Mouse (Mus musculus) kidney, embryonic 14.5 days (tissue): ENCODE measurements at regions not wholly inside any gene's neighbourhood (a gene's known extent, or its start where the extent isn't known, plus 50 kb on each side); places are given as distances from the start of the nearest gene placed in this dataset.

ENCODE experiments used
- ATAC-seq: fragments of 200-750 bp; cut with Nextera tagmentation; 2 replicates; pipeline ENCODE4 v1.8.0; 2017; ENCODE audit warnings: moderate number of reproducible peaks, mild to moderate bottlenecking, moderate TSS enrichment, moderate library complexity; ENCODE audit not compliant: low FRiP score, low TSS enrichment
- H3K27ac ChIP-seq: fragments of 300-500 bp; sonication (generic); 2 replicates; pipeline ENCODE4 v1.5.1; 2014; ENCODE audit warnings: low read depth, mild to moderate bottlenecking, low read length, moderate library complexity, mixed read lengths
- H3K27me3 ChIP-seq: fragments of 300-500 bp; sonication (generic); 2 replicates; pipeline ENCODE4 v1.6.1; 2014; ENCODE audit warnings: mild to moderate bottlenecking, low read length; ENCODE audit not compliant: control insufficient read depth, insufficient read depth
- H3K36me3 ChIP-seq: fragments of 300-500 bp; sonication (generic); 2 replicates; pipeline ENCODE4 v1.6.1; 2014; ENCODE audit warnings: low read length, mixed read lengths; ENCODE audit not compliant: control insufficient read depth, insufficient read depth
- H3K4me1 ChIP-seq: fragments of 300-500 bp; sonication (generic); 2 replicates; pipeline ENCODE4 v1.6.1; 2014; ENCODE audit warnings: low read length, mixed read lengths; ENCODE audit not compliant: control insufficient read depth, insufficient read depth
- H3K4me2 ChIP-seq: fragments of 300-500 bp; sonication (generic); replicated peaks from 2 replicates; pipeline ENCODE4 v1.6.1; 2014; ENCODE audit warnings: low read depth, mild to moderate bottlenecking, low read length
- H3K4me3 ChIP-seq: fragments of 300-500 bp; sonication (generic); 2 replicates; pipeline ENCODE4 v1.5.1; 2014; ENCODE audit warnings: mild to moderate bottlenecking, low read length
- H3K9ac ChIP-seq: fragments of 300-500 bp; sonication (generic); 2 replicates; pipeline ENCODE4 v1.6.1; 2014; ENCODE audit warnings: low read depth, mild to moderate bottlenecking, low read length, moderate library complexity
- H3K9me3 ChIP-seq: fragments of 300-500 bp; sonication (generic); 2 replicates; pipeline ENCODE4 v1.6.1; 2016; ENCODE audit warnings: low read length; ENCODE audit not compliant: control insufficient read depth
- WGBS: fragments of 180-500 bp; shearing (Covaris S2); extraction: QIAGEN DNeasy Blood & Tissue Kit; methylation state at CpG from one replicate; pipeline ENCODE4 v1.1.7; 2014; 5-methylcytosine and 5-hydroxymethylcytosine counted together

DNA sequence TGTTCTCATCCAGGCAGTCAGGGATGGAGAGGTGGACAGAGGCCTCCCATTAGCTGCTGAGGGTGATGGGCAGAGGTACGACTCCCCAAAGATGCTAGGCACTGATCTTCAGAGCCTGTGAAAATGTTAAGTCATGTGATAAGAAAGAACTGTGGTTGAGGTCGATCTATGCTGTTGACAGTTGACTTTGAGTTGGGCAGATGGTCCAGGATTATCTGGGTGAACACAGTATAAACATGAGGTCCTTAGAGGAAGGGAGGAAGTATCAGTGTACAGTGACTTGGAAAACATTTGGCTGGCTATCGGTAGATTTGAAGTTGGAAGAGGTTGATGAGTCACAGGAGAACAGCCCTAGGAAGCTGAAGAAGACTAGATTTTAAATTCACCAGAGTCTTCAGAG is 80.9 kb upstream of the Pgrmc2 start:
- no peaks in the 10 kb centered on the region for H3K4me1 ChIP-seq
- no peaks in the 10 kb centered on the region for H3K36me3 ChIP-seq
- H3K4me3 ChIP-seq = no peak overlapping the region
- no peak for ATAC-seq
- H3K27ac ChIP-seq = no peak overlapping the region
- 88% methylated on average over 3 of the region's 3 CpGs for WGBS
- H3K4me2 ChIP-seq = no peak overlapping the region
- H3K9me3 ChIP-seq = no peaks in the 10 kb centered on the region
- H3K27me3 ChIP-seq = no peaks in the 10 kb centered on the region
- no peak overlapping the region for H3K9ac ChIP-seq

DNA sequence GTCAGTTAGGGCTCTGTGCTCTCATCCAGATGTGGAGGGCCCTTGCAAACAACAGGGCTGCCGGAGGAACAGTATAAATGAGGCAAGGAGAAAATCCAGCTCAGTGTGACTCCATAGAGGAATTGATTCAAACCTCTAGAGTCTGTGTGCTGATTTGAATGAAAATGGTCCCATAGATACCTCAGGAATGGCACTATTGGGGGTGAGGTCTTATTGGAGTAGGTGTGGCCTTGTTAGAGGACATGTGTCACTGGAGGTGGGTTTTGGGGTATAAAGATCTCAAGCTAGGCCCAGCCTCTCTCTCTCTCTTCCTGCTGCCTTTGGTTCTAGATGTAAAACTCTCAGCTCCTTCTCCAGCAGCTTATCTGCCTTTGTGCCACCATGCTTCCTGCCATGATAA is 79.7 kb upstream of the Pgrmc2 start:
- no peak overlapping the region for H3K9ac ChIP-seq
- no peaks in the 10 kb centered on the region for H3K36me3 ChIP-seq
- 78% methylated on average over 1 of the region's 1 CpGs for WGBS
- no peaks in the 10 kb centered on the region for H3K4me1 ChIP-seq
- no peaks in the 10 kb centered on the region for H3K9me3 ChIP-seq
- no peak overlapping the region for H3K27ac ChIP-seq
- no peaks in the 10 kb centered on the region for H3K27me3 ChIP-seq
- no peak overlapping the region for H3K4me2 ChIP-seq
- H3K4me3 ChIP-seq = no peak overlapping the region
- no peak for ATAC-seq

DNA sequence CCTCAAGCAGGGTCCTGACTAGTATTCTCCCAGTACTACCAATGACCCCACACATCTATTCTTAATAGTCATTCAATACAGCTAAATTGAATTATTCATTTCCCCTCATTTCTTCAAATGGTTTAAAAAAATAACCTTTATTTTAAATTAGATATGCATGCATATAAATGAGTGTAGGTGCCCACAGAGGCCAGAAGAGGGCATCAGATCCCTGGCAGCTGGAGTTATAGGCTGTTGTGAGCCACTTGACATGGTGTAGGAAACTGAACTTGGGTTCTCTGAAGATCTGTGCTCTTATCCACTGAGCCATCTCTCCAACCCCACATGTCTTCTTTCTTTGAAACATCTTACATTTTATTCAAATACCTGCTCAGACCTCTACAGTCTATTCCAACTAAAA is 77.8 kb upstream of the Pgrmc2 start:
- Histone ChIP-seq H3K4me2 (no peak overlapping the region), H3K27ac (no peak overlapping the region), H3K36me3 (no peaks in the 10 kb centered on the region), H3K4me3 (no peak overlapping the region), H3K4me1 (no peaks in the 10 kb centered on the region), H3K27me3 (no peaks in the 10 kb centered on the region), H3K9me3 (no peaks in the 10 kb centered on the region), H3K9ac (no peak overlapping the region)
- no peak for ATAC-seq

DNA sequence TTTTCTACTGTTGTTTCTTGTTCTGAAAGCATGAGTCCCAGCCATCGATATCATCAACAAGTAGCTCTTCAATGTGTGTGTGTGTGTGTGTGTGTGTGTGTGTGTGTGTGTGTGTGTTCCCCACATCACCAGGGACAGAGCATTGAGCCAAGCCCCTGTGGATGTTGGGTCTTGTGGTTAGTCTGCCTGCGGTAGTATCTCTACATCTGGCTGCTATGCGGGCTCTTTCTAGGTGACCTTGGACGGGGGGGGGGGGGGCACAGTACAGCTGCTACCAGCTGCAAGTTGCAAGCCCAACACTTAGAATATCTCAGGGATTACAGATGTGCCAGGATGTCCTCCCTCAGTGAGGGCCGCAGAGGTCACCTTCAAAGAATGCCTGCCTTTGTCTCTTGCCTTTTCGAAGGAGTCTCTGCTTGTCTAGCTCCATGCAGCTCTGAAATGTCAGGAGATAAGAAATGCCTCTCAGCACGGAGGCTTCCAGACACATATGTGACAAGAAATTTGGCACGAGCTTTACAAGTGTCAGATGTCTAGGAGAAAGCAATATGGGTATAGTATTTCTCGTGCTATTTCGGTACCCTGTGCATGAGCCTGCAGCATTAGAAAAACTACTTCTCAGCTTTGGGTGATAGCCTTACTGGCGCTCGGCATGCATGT is 75.6 kb upstream of the Pgrmc2 start:
- no peak for ATAC-seq
- WGBS = 68% methylated on average over 12 of the region's 12 CpGs
- Histone ChIP-seq H3K9me3 (no peaks in the 10 kb centered on the region), H3K27ac (no peak overlapping the region), H3K4me3 (no peak overlapping the region), H3K9ac (no peak overlapping the region), H3K4me1 (no peaks in the 10 kb centered on the region), H3K36me3 (no peaks in the 10 kb centered on the region), H3K27me3 (no peaks in the 10 kb centered on the region), H3K4me2 (no peak overlapping the region)

DNA sequence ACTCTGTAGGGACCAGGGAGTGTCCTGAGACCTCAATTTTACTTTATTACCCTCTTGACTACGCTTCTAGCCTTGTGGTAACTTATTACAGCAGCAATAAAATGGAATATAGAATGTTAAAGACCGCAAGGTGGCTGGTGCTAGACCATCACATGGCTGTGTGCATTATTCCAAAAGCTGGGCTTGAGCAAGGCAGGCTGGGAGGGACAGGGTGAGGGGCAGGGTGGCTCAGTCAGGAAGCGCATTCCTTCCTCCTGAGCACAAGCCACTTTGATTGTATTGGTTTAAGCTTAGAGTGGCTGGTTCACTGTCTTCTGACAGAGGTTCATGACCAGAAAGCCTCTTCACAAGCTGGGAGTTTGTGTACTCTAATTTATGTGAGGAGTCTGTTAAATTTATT is 74.6 kb upstream of the Pgrmc2 start:
- no peaks in the 10 kb centered on the region for H3K4me1 ChIP-seq
- ATAC-seq = no peak
- H3K36me3 ChIP-seq = no peaks in the 10 kb centered on the region
- no peaks in the 10 kb centered on the region for H3K27me3 ChIP-seq
- no peak overlapping the region for H3K4me2 ChIP-seq
- 88% methylated on average over 3 of the region's 3 CpGs for WGBS
- H3K4me3 ChIP-seq = no peak overlapping the region
- no peak overlapping the region for H3K27ac ChIP-seq
- H3K9ac ChIP-seq = no peak overlapping the region
- no peaks in the 10 kb centered on the region for H3K9me3 ChIP-seq

DNA sequence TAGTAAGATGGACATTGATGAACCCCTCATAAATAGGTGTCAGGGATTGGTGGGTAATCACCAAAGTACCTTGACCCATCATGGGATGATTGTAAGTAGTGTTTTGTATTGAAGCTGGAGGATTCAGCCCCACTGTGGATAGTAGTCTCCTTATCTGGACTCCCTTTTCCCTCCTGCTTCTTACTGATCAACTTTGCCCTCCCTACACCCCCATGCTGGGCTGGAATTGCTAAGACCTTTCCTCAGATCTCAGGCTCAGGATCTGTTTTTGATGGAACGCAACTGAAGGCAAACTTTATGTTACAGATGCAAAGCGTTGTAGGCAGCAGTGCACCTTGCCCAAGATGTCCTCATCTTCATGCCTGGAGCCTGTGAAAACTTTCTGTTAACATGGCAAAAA is 73.7 kb upstream of the Pgrmc2 start:
- no peak overlapping the region for H3K9ac ChIP-seq
- no peaks in the 10 kb centered on the region for H3K36me3 ChIP-seq
- 94% methylated on average over 2 of the region's 2 CpGs for WGBS
- H3K9me3 ChIP-seq = no peaks in the 10 kb centered on the region
- H3K4me2 ChIP-seq = no peak overlapping the region
- no peak for ATAC-seq
- H3K4me1 ChIP-seq = no peaks in the 10 kb centered on the region
- H3K4me3 ChIP-seq = no peak overlapping the region
- H3K27ac ChIP-seq = no peak overlapping the region
- no peaks in the 10 kb centered on the region for H3K27me3 ChIP-seq

DNA sequence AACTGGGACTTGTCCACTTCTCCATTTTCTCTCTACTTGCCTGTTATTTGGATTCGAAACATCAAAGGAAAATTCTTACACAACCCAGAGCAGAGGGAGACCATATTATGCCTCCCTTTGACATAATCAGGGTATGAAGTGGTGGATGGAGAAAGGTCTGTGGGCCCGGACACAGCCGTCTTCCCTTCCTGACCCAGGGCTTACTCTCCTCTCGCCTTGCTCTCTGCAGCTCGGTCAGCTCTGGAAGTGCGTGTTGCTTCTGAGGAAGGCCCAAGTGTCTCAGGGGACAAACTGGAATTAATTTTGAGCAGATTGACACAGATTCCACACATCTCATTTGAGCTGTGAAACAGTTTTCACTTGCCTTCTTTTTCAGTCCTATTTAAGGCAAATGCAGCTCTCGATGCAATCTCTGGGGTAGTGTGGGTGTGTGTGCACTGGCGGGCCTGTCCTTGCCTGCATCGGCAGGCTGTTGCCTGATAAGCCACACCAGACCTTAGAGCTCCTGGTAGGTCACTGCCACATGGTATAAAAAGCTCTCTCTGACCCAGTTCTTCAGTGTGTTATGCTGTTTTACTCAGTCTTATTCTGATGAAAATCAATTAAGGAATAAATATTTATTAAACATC is 72.4 kb upstream of the Pgrmc2 start:
- Histone ChIP-seq H3K9me3 (no peaks in the 10 kb centered on the region), H3K36me3 (no peaks in the 10 kb centered on the region), H3K27me3 (no peaks in the 10 kb centered on the region), H3K9ac (no peak overlapping the region), H3K27ac (no peak overlapping the region), H3K4me1 (no peaks in the 10 kb centered on the region), H3K4me2 (no peak overlapping the region), H3K4me3 (no peak overlapping the region)
- WGBS = 80% methylated on average over 9 of the region's 9 CpGs
- ATAC-seq = no peak

DNA sequence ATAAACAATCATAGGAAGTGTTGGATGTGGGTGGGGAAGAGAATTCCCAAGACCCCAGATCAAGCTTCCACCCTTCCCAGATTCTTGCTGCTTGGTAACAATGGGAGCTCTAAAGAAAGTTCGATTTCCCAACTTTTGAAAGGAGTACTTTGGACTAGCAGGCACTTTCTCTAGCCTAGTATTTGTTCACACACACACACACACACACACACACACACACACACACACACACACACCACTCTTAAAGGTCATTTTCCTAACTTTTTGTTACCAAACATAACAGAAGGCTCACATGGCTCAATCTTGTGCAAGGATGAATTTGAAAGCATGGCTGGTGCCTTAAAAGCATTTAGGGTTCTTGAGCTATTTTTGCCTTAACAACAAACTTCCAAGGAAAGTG is 71.6 kb upstream of the Pgrmc2 start:
- Histone ChIP-seq H3K27me3 (no peaks in the 10 kb centered on the region), H3K9me3 (no peaks in the 10 kb centered on the region), H3K4me1 (no peaks in the 10 kb centered on the region), H3K4me3 (no peak overlapping the region), H3K27ac (no peak overlapping the region), H3K4me2 (no peak overlapping the region), H3K36me3 (no peaks in the 10 kb centered on the region), H3K9ac (no peak overlapping the region)
- WGBS = 71% methylated on average over 1 of the region's 1 CpGs
- no peak for ATAC-seq

DNA sequence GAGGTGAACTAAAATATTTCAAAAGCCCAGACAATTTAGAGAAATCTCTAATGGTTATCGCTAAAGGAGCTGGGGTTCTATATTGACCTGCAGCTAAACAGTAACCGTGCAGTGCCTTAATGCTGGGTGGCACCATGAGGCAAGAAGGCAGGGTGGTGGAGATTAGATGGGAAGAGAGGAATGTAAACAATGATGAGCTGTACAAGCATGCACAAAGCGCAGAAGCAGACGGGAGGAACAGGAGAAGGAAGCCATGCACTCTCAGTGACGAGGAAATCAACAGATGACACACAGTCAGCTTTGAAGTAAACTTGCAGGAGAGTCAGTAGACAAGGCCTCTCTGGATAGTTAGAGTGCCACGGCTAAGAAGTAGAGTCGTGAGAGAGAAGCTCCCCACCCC is 69.1 kb upstream of the Pgrmc2 start:
- no peak overlapping the region for H3K9ac ChIP-seq
- WGBS = 86% methylated on average over 7 of the region's 7 CpGs
- no peaks in the 10 kb centered on the region for H3K36me3 ChIP-seq
- no peak overlapping the region for H3K4me2 ChIP-seq
- H3K9me3 ChIP-seq = no peaks in the 10 kb centered on the region
- no peak for ATAC-seq
- H3K4me3 ChIP-seq = no peak overlapping the region
- no peaks in the 10 kb centered on the region for H3K27me3 ChIP-seq
- no peaks in the 10 kb centered on the region for H3K4me1 ChIP-seq
- no peak overlapping the region for H3K27ac ChIP-seq
